Mouse (Mus musculus): ENCODE results near the gene Nxph2. TPM values are rescaled to one million over a fixed set of nuclear protein-coding genes. Genes with fewer than 3 reads are reported as not detected.
"Not testable (repeated sequence)": the region's sequence is repeated elsewhere in the genome, so short reads cannot be mapped to it uniquely, and the experiment has no call there.

Gene Nxph2
- polyA plus RNA-seq (2014; fragmentation: Nextera tagmentation; extraction: Ambion mirVana): 0.35 and 0.52 TPM in 2 replicates

DNA sequence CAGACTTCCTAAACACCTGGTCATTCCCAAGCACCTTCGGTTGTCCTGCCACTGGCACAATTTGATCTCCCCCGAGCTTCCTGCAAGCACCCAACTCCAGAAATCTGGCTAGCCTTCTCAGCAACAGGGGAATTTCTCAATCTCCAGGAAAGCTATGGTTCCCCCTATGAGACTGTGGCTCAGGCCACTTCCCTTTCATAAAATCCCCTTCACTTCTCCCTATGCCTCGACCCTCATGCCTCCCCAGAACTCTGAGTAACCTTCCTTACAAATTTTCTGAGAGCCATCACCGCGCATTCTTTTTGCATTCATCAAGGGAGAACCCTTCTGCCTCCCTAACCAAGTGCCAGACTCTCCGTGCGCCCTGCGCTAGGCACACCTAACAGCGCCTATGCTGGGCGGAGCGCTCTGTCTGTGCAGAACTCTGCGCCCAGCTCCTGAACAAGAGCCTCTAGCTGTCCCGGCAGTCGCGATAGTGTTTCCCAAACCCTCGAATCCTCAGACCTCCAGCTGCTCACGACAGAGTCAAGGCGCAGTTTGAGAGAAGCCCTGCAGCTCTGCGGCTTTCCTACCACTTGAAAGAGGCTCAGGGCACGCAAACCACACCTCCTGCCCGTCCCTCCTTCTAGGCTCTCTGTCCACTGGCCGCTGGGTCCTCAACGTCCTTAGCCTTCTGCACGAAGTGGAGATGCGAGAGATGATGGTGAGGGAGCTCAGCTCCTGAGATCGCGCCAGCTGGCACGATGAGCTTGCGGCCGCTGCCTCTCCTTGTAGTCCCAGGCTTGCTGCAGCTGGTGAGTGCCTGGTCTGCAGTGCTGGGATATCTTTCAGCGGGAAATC lies at the start of gene Nxph2:
Gene Nxph2 (plus strand): TSS at position 501 of the 840 bp plus-strand sequence.
- Histone ChIP-seq H3K9ac (replicated peaks; ENCODE audit: low read depth, low read length) (0 out of 2 replicates have a peak within 1 kb of the TSS, but pooled peaks have one; percentile 6), H3K4me1 (ENCODE audit: control insufficient read depth, insufficient read depth, low read length) (no peaks in the 10 kb centered on the region), H3K36me3 (ENCODE audit: control insufficient read depth, insufficient read depth, low read length) (no peaks in the 10 kb centered on the region), H3K4me3 (ENCODE audit: low read depth, low read length) (peak within 1 kb of the TSS; percentile 21), H3K27ac (ENCODE audit: low read length) (no peak within 1 kb of the TSS), H3K9me3 (ENCODE audit: control insufficient read depth, low read depth, low read length) (no peaks in the 10 kb centered on the region), H3K27me3 (ENCODE audit: control insufficient read depth, insufficient read depth, low read length) (no peaks in the 10 kb centered on the region), H3K4me2 (replicated peaks; ENCODE audit: low read depth, low read length) (peak within 1 kb of the TSS; percentile 49)
- ATAC-seq (ENCODE audit: insufficient number of reproducible peaks, insufficient read depth, low FRiP score, low read depth): no peak
- 3% methylated on average over 31 of the region's 31 CpGs for WGBS

DNA sequence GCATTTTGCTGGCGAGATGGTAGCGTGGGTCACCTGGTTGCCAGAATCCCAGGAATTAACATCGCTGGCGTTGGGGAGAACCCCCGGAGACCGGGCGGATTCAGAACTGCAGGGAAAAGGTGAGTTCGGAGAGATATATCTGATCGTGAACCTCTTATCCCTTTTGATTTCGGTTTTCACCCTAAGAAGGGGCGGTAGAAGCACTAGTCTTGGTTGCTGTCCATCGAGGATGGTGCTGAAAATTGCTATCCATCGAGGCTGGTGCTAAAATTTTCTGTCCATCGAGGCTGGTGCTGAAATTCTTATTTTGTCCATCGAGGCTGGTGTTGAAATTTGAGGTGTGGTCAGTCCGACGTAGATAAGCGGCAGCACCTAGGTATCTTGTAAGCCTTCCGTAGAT lies 30.1 kb upstream of the Nxph2 start:
- H3K9ac ChIP-seq (replicated peaks; ENCODE audit: low read depth, low read length); H3K4me2 ChIP-seq (replicated peaks; ENCODE audit: low read depth, low read length); H3K9me3 ChIP-seq (ENCODE audit: control insufficient read depth, low read depth, low read length); H3K36me3 ChIP-seq (ENCODE audit: control insufficient read depth, insufficient read depth, low read length); H3K27ac ChIP-seq (ENCODE audit: low read length); H3K4me3 ChIP-seq (ENCODE audit: low read depth, low read length); H3K27me3 ChIP-seq (ENCODE audit: control insufficient read depth, insufficient read depth, low read length); ATAC-seq (ENCODE audit: insufficient number of reproducible peaks, insufficient read depth, low FRiP score, low read depth); H3K4me1 ChIP-seq (ENCODE audit: control insufficient read depth, insufficient read depth, low read length): not testable (repeated sequence)
- WGBS: 42% methylated on average over 19 of the region's 19 CpGs

DNA sequence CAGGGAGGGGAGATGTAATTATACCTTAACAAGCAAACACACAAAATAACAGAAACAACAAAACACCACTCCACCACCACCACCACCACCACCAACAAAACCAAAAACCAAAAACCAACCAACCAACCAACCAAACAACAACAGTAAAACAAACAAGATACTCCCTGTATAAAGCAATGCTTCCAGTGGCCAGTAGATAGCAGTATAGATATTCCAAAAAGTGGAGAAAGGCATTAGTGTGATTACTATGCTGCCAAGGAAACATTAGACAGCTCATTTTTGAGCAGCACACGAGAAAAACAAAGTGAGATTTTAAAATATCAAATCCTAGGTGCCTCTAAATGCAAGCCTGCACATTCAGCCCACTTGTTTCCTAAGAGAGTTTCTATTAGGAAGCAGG lies 6.2 kb upstream of the Nxph2 start:
- 9% methylated on average over 1 of the region's 1 CpGs for WGBS
- H3K9ac ChIP-seq (replicated peaks; ENCODE audit: low read depth, low read length): no peak overlapping the region
- H3K4me1 ChIP-seq (ENCODE audit: control insufficient read depth, insufficient read depth, low read length): no peaks in the 10 kb centered on the region
- no peaks in the 10 kb centered on the region for H3K9me3 ChIP-seq (ENCODE audit: control insufficient read depth, low read depth, low read length)
- no peaks in the 10 kb centered on the region for H3K36me3 ChIP-seq (ENCODE audit: control insufficient read depth, insufficient read depth, low read length)
- no peak overlapping the region for H3K4me2 ChIP-seq (replicated peaks; ENCODE audit: low read depth, low read length)
- no peak for ATAC-seq (ENCODE audit: insufficient number of reproducible peaks, insufficient read depth, low FRiP score, low read depth)
- no peak overlapping the region for H3K27ac ChIP-seq (ENCODE audit: low read length)
- no peaks in the 10 kb centered on the region for H3K27me3 ChIP-seq (ENCODE audit: control insufficient read depth, insufficient read depth, low read length)
- H3K4me3 ChIP-seq (ENCODE audit: low read depth, low read length): no peak overlapping the region

Other genes starting within 250 kb of the Nxph2 start
- gene Mastl, start 165.2 kb upstream of the Nxph2 start, polyA plus RNA-seq (2014; fragmentation: Nextera tagmentation; extraction: Ambion mirVana): 12.3 and 15.9 TPM in 2 replicates
- 85.8 and 90.2 TPM in 2 replicates for gene Yme1l1, start 164.9 kb upstream of the Nxph2 start, polyA plus RNA-seq (2014; fragmentation: Nextera tagmentation; extraction: Ambion mirVana)
- not detected in 2 replicates for gene 4931423N10Rik, start 113.8 kb upstream of the Nxph2 start, polyA plus RNA-seq (2014; fragmentation: Nextera tagmentation; extraction: Ambion mirVana)